Comparison of ENCODE assay signal across 8 mouse cellular contexts in genomic region chr1:89929721-89930505, GRCm38 (mm10). TPM values are rescaled to one million over a fixed set of nuclear protein-coding genes. Genes with fewer than 3 reads are reported as not detected.
DNase-seq lines count a peak whose midpoint lies in the region; ATAC-seq lines count a peak whose summit lies in the region.

No protein-coding gene starts in this region.

- peak overlapping the region; percentile 55 for H3K9ac ChIP-seq in forebrain, embryonic 12.5 days

- H3K4me1 ChIP-seq in megakaryocyte, embryonic 14.5 days: peaks cover 66% of the 10 kb centered on the region
- H3K4me1 ChIP-seq in forebrain, embryonic 12.5 days: peaks cover 72% of the 10 kb centered on the region

- no peaks in the 10 kb centered on the region for H3K9me3 ChIP-seq in megakaryocyte, embryonic 14.5 days
- no peaks in the 10 kb centered on the region for H3K9me3 ChIP-seq in forebrain, embryonic 12.5 days

- H3K27ac ChIP-seq in forebrain, embryonic 12.5 days: peak overlapping the region; percentile 31; the same call in 1 of the 2 replicates

- peak overlapping the region; percentile 97 for H3K4me3 ChIP-seq in megakaryocyte, embryonic 14.5 days (replicated peaks)
- peak overlapping the region; percentile 43 for H3K4me3 ChIP-seq in forebrain, embryonic 12.5 days (replicated peaks)

- ATAC-seq in megakaryocyte, adult 5-6 weeks (ENCODE audit: poor library complexity, severe bottlenecking): no peak
- ATAC-seq in forebrain, embryonic 12.5 days (ENCODE audit: low FRiP score): no peak

- peaks cover 80% of the 10 kb centered on the region for H3K36me3 ChIP-seq in megakaryocyte, embryonic 14.5 days (replicated peaks; ENCODE audit: low read length)
- no peaks in the 10 kb centered on the region for H3K36me3 ChIP-seq in forebrain, embryonic 12.5 days (replicated peaks)

- peak; percentile 59 to 63 for DNase-seq in kidney, postnatal 4 days
- DNase-seq in neural tube, embryonic 10.5 days (ENCODE audit: extremely low spot score, low spot score): peak; percentile 82
- no peak for DNase-seq in right cerebral cortex, postnatal 10 days (ENCODE audit: low spot score in 2 of 2)
- no peak for DNase-seq in layer of hippocampus, adult 11-12 months (ENCODE audit: low spot score)
- DNase-seq in right cerebral cortex, adult 18-20 months: no peak

- peak overlapping the region; percentile 70 for H3K4me2 ChIP-seq in forebrain, embryonic 12.5 days

- H3K27me3 ChIP-seq in megakaryocyte, embryonic 14.5 days (replicated peaks): no peaks in the 10 kb centered on the region
- H3K27me3 ChIP-seq in forebrain, embryonic 12.5 days: peaks cover 97% of the 10 kb centered on the region

- WGBS in forebrain, embryonic 12.5 days: under 1% methylated on average over 51 of the region's 55 CpGs

RNA-seq across cellular contexts. Expression of gene Gbx2, which starts 1.1 kb away (rescaled TPM):
- 68.4 and 75.9 TPM in 2 replicates for polyA plus RNA-seq in megakaryocyte, embryonic 14.5 days (2012; ENCODE audit: insufficient read depth, low replicate concordance)
- not detected in 2 replicates for total RNA-seq in megakaryocyte, adult 5-6 weeks (2015)
- total RNA-seq in megakaryocyte, adult 5-6 weeks (2017): not detected in 2 replicates
- polyA plus RNA-seq in forebrain, embryonic 12.5 days (2016; fragmentation: Nextera tagmentation; extraction: Ambion mirVana): 26.9 and 28.0 TPM in 2 replicates

Comparison
In these comparisons a context has a peak if more than half of its experiments do, and no peak if none do; other contexts are left out.
1. DNase-seq: peak in kidney, postnatal 4 days (2 of 2) and neural tube, embryonic 10.5 days (single experiment); none in right cerebral cortex, postnatal 10 days (0 of 2), layer of hippocampus, adult 11-12 months (single experiment) and right cerebral cortex, adult 18-20 months (single experiment).